11 mouse cellular contexts compared by ENCODE assay signal in the genomic region with DNA sequence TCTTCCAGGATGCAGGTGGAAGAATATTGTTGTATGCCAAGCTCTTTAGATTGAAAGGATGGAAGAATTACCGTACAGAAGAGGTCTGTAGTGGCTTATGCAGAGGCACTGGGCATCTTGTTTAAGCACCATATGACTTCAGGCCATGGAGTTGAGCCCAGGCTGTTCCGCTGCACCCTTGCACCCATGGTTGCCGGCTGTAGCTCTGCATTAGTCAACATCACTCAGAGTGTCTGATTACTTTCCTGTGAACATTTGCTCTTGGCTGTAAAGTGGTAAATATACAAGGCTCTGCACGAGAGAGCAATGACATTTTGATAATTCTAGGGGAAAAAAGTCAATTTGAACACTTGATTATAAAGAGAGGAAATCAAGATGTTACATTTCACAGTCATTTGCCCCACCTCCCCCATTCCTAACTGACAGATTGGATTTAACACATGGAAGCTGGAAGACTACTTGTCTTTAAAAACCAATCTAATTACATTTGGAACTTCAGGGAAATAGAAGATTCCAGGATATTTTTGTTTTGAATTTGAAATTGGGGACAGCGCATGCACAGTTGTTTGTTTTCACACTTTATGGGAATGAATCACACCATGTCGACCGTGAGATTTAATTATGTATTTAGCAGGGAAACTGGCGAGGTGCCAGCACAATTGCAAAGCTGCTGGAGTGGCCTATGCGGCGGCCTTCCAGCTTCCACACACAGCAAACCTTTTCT.
A peak's percentile ranks its signal among the peaks of the same experiment; 100 is the strongest.
DNase-seq lines count a peak whose midpoint lies in the region; ATAC-seq and TF ChIP-seq lines count a peak whose summit lies in the region.
"Had no signal": no experiment of that assay in that cellular context is flagged by ENCODE, and none has a peak within 500 bp of the region (broad histone marks: within the 10 kb centered on the region; RNA-seq: fewer than 3 reads in every experiment).

No protein-coding gene starts in this region.

- 0 out of 2 replicates have a peak, but pooled peaks have one; percentile 26 for ATAC-seq in embryonic facial prominence, embryonic 14.5 days (ENCODE audit: low read depth)
- peak; percentile 91 for ATAC-seq in hindbrain, postnatal 0 days
- ATAC-seq in neural tube, embryonic 12.5 days (ENCODE audit: low FRiP score, low read depth): 0 out of 2 replicates have a peak, but pooled peaks have one; percentile 25

- no peak overlapping the region for H3K9ac ChIP-seq in embryonic facial prominence, embryonic 14.5 days (ENCODE audit: low read depth, low read length)
- H3K9ac ChIP-seq in hindbrain, postnatal 0 days (replicated peaks; ENCODE audit: low read length): no peak overlapping the region
- H3K9ac ChIP-seq in neural tube, embryonic 12.5 days: no peak overlapping the region
- H3K9ac ChIP-seq: embryonic facial prominence, embryonic 15.5 days; limb, embryonic 12.5 days had no signal

- H3K27me3 ChIP-seq in embryonic facial prominence, embryonic 14.5 days (replicated peaks; ENCODE audit: control insufficient read depth, insufficient read depth, low read length): no peaks in the 10 kb centered on the region
- H3K27me3 ChIP-seq in hindbrain, postnatal 0 days (ENCODE audit: insufficient read depth, low read length): no peaks in the 10 kb centered on the region
- no peaks in the 10 kb centered on the region for H3K27me3 ChIP-seq in neural tube, embryonic 12.5 days (replicated peaks)
- H3K27me3 ChIP-seq: embryonic facial prominence, embryonic 15.5 days; limb, embryonic 12.5 days had no signal

- no peak overlapping the region for H3K4me2 ChIP-seq in embryonic facial prominence, embryonic 14.5 days (ENCODE audit: low read depth, low read length)
- 0 out of 2 replicates have a peak overlapping the region, but pooled peaks have one; percentile 1 for H3K4me2 ChIP-seq in hindbrain, postnatal 0 days (ENCODE audit: low read depth, low read length)
- H3K4me2 ChIP-seq in neural tube, embryonic 12.5 days (replicated peaks): no peak overlapping the region
- H3K4me2 ChIP-seq: embryonic facial prominence, embryonic 15.5 days; limb, embryonic 12.5 days had no signal

- H3K36me3 ChIP-seq in embryonic facial prominence, embryonic 14.5 days (ENCODE audit: control insufficient read depth, insufficient read depth, low read length): no peaks in the 10 kb centered on the region
- no peaks in the 10 kb centered on the region for H3K36me3 ChIP-seq in hindbrain, postnatal 0 days (ENCODE audit: insufficient read depth, low read length)
- H3K36me3 ChIP-seq in neural tube, embryonic 12.5 days: no peaks in the 10 kb centered on the region
- H3K36me3 ChIP-seq: embryonic facial prominence, embryonic 15.5 days; G1E; limb, embryonic 12.5 days had no signal

- DNase-seq in heart, postnatal 14 days: peak; percentile 5
- DNase-seq in heart, adult 8-10 months (ENCODE audit: low spot score): no peak
- peak; percentile 71 for DNase-seq in embryonic facial prominence, embryonic 14.5 days (ENCODE audit: low spot score)
- peak; percentile 90 for DNase-seq in hindbrain, postnatal 0 days (ENCODE audit: low spot score)
- DNase-seq in natural killer cell, adult 2 months (ENCODE audit: low spot score in 2 of 2): no peak
- no peak for DNase-seq in adrenal gland, adult (ENCODE audit: inconsistent age in 2 of 2, low spot score in 1 of 2)
- no peak for DNase-seq in urinary bladder, postnatal 14 days (ENCODE audit: low spot score)

- no peak overlapping the region for H3K27ac ChIP-seq in embryonic facial prominence, embryonic 14.5 days (replicated peaks; ENCODE audit: low read depth, low read length)
- H3K27ac ChIP-seq in hindbrain, postnatal 0 days: no peak overlapping the region
- H3K27ac ChIP-seq in neural tube, embryonic 12.5 days: no peak overlapping the region
- H3K27ac ChIP-seq: embryonic facial prominence, embryonic 15.5 days; limb, embryonic 12.5 days had no signal

- H3K9me3 ChIP-seq in embryonic facial prominence, embryonic 14.5 days (ENCODE audit: control insufficient read depth, low read length): no peaks in the 10 kb centered on the region
- H3K9me3 ChIP-seq in hindbrain, postnatal 0 days (ENCODE audit: low read length): no peaks in the 10 kb centered on the region
- no peaks in the 10 kb centered on the region for H3K9me3 ChIP-seq in neural tube, embryonic 12.5 days
- H3K9me3 ChIP-seq: embryonic facial prominence, embryonic 15.5 days; G1E; limb, embryonic 12.5 days had no signal

- WGBS in embryonic facial prominence, embryonic 14.5 days: 51% methylated on average over 10 of the region's 10 CpGs
- 27% methylated on average over 10 of the region's 10 CpGs for WGBS in hindbrain, postnatal 0 days
- WGBS in neural tube, embryonic 12.5 days: 72% methylated on average over 10 of the region's 10 CpGs

- TF ChIP-seq CTCF in hindbrain, postnatal 0 days (IDR thresholded peaks at IDR 0.05; ENCODE audit: low read depth): no peak

- no peak overlapping the region for H3K4me3 ChIP-seq in embryonic facial prominence, embryonic 14.5 days (ENCODE audit: low read depth, low read length)
- no peak overlapping the region for H3K4me3 ChIP-seq in hindbrain, postnatal 0 days (ENCODE audit: low read length)
- H3K4me3 ChIP-seq in neural tube, embryonic 12.5 days: no peak overlapping the region
- H3K4me3 ChIP-seq: embryonic facial prominence, embryonic 15.5 days; limb, embryonic 12.5 days had no signal

- intact Hi-C loops in heart, postnatal 14 days (cut with DNase I): no loop called here

- H3K4me1 ChIP-seq in embryonic facial prominence, embryonic 14.5 days (ENCODE audit: control insufficient read depth, insufficient read depth, low read length): no peaks in the 10 kb centered on the region
- 0 out of 2 replicates have a peak, but pooled peaks cover 4% of the 10 kb centered on the region for H3K4me1 ChIP-seq in hindbrain, postnatal 0 days (ENCODE audit: insufficient read depth, low read length)
- no peaks in the 10 kb centered on the region for H3K4me1 ChIP-seq in neural tube, embryonic 12.5 days
- H3K4me1 ChIP-seq: embryonic facial prominence, embryonic 15.5 days; limb, embryonic 12.5 days had no signal

Comparison
In these comparisons a context has a peak if more than half of its experiments do, and no peak if none do; other contexts are left out.
1. DNase-seq: peak in heart, postnatal 14 days (2 of 2), embryonic facial prominence, embryonic 14.5 days (single experiment) and hindbrain, postnatal 0 days (single experiment); none in heart, adult 8-10 months (single experiment), natural killer cell, adult 2 months (0 of 2), adrenal gland, adult (0 of 2) and urinary bladder, postnatal 14 days (single experiment).
2. ATAC-seq: peak in every context shown above with its lines; median percentile 91 in hindbrain, postnatal 0 days; 26 in embryonic facial prominence, embryonic 14.5 days; 25 in neural tube, embryonic 12.5 days.